In genomic region chrX:12840160-12841020, GRCm38 (mm10) we compare ENCODE assay signal across 8 mouse cellular contexts.
A peak's percentile ranks its signal among the peaks of the same experiment; 100 is the strongest.
DNase-seq lines count a peak whose midpoint lies in the region.

No protein-coding gene starts in this region.

- DNase-seq in adrenal gland, adult 8-10 months, result peak; percentile 71
- peak; percentile 80 for DNase-seq in embryo, embryonic 10.5 days (ENCODE audit: low spot score)
- DNase-seq in gastrocnemius, postnatal 25 days, result peak; percentile 81
- DNase-seq in induced T-regulatory cell, adult 2 months (ENCODE audit: low read depth), result peak; percentile 3
- peak; percentile 59 to 84 for DNase-seq in left cerebral cortex, adult 8-10 months (ENCODE audit: low spot score in 2 of 2)
- DNase-seq in lung, postnatal 4 days, result peak; percentile 89 to 93
- peak; percentile 74 to 76 for DNase-seq in right cerebral cortex, adult 2 months (ENCODE audit: low spot score in 2 of 2)
- DNase-seq in c-Kit-positive CD71-positive TER-119-positive erythroid progenitor cells, embryonic 14.5 days (ENCODE audit: low spot score), result no peak
